ENCODE assay signal across 25 mouse cellular contexts in genomic region chr10:15037571-15037970, GRCm38 (mm10).
"Had no signal": no experiment of that assay in that cellular context is flagged by ENCODE, and none has a peak within 500 bp of the region (broad histone marks: within the 10 kb centered on the region; RNA-seq: fewer than 3 reads in every experiment).

No protein-coding gene starts in this region.

- H3K27me3 ChIP-seq: heart, embryonic 13.5 days; heart, embryonic 15.5 days; hindbrain, embryonic 13.5 days; hindbrain, embryonic 15.5 days; limb, embryonic 13.5 days; limb, embryonic 15.5 days; liver, embryonic 12.5 days had no signal

- DNase-seq: gastrocnemius, adult 2 months; gastrocnemius, postnatal 10 days; gastrocnemius, postnatal 25 days; heart, adult 2 months; heart, postnatal 14 days; heart, postnatal 36 days; kidney, adult 11 months; kidney, adult 8-10 months; kidney, postnatal 10 days; kidney, postnatal 25 days; kidney, postnatal 4 days; layer of hippocampus, adult 9-11 months; layer of hippocampus, postnatal 36 days; left cerebral cortex, postnatal 4 days had no signal

- ATAC-seq: hindbrain, postnatal 0 days; intestine, embryonic 16.5 days; liver, embryonic 12.5 days had no signal

- H3K4me3 ChIP-seq: gastrocnemius, adult 2 months; heart, adult 2 months; heart, embryonic 13.5 days; heart, embryonic 15.5 days; hindbrain, embryonic 13.5 days; hindbrain, embryonic 15.5 days; layer of hippocampus, adult 2 months; limb, embryonic 13.5 days; limb, embryonic 15.5 days; liver, embryonic 12.5 days had no signal

- H3K27ac ChIP-seq: gastrocnemius, adult 2 months; heart, adult 2 months; heart, embryonic 13.5 days; heart, embryonic 15.5 days; hindbrain, embryonic 13.5 days; hindbrain, embryonic 15.5 days; hindbrain, postnatal 0 days; layer of hippocampus, adult 2 months; limb, embryonic 13.5 days; limb, embryonic 15.5 days; liver, embryonic 12.5 days; liver, embryonic 14.5 days had no signal

- H3K4me1 ChIP-seq: heart, embryonic 13.5 days; heart, embryonic 15.5 days; hindbrain, embryonic 13.5 days; hindbrain, embryonic 15.5 days; limb, embryonic 13.5 days; limb, embryonic 15.5 days; liver, embryonic 12.5 days had no signal

- H3K36me3 ChIP-seq: heart, embryonic 13.5 days; heart, embryonic 15.5 days; hindbrain, embryonic 13.5 days; hindbrain, embryonic 15.5 days; limb, embryonic 13.5 days; limb, embryonic 15.5 days; liver, embryonic 12.5 days had no signal
